Mouse (Mus musculus): Measurements from ENCODE around the gene Ildr2. TPM values are rescaled to one million over a fixed set of nuclear protein-coding genes. Genes with fewer than 3 reads are reported as not detected.

The Ildr2 gene
- polyA plus RNA-seq, 1 experiment from 2014 or later, result 4.1 TPM

Other genes with a start within 250 kb of the Ildr2 start
- 1.2 and 1.5 TPM in 2 replicates for gene Dusp27, start 126.2 kb upstream of the Ildr2 start, polyA plus RNA-seq (2015; fragmentation: Nextera tagmentation; extraction: Ambion mirVana)
- gene Gpa33, start 123.9 kb upstream of the Ildr2 start, polyA plus RNA-seq (2015; fragmentation: Nextera tagmentation; extraction: Ambion mirVana), result not detected in 2 replicates
- 0.22 and 0.43 TPM in 2 replicates for gene Mael, start 15.4 kb upstream of the Ildr2 start, polyA plus RNA-seq (2015; fragmentation: Nextera tagmentation; extraction: Ambion mirVana)
- gene Tada1, start 125.0 kb downstream of the Ildr2 start, polyA plus RNA-seq (2015; fragmentation: Nextera tagmentation; extraction: Ambion mirVana), result 71.4 and 79.7 TPM in 2 replicates
- 34.1 and 38.6 TPM in 2 replicates for gene Pogk, start 155.7 kb downstream of the Ildr2 start, polyA plus RNA-seq (2015; fragmentation: Nextera tagmentation; extraction: Ambion mirVana)
- gene Gm4846, start 243.4 kb downstream of the Ildr2 start, polyA plus RNA-seq (2015; fragmentation: Nextera tagmentation; extraction: Ambion mirVana), result not detected in 2 replicates

Data from hindbrain, embryonic 15.5 days (tissue).